Mouse (Mus musculus) naive thymus-derived CD4-positive, alpha-beta T cell, adult 2 months (primary cell): ENCODE measurements at regions not wholly inside any gene's neighbourhood (a gene's known extent, or its start where the extent isn't known, plus 50 kb on each side); places are given as distances from the start of the nearest gene placed in this dataset.

ENCODE experiments used
- DNase-seq: peaks from one replicate; pipeline ENCODE4 v3.0.0-alpha.2; 2011; ENCODE audit warnings: low read depth

GRCm38 (mm10) chr17:84072426-84073030 is 115.2 kb downstream of the Zfp36l2 start:
- no peak for DNase-seq

DNA sequence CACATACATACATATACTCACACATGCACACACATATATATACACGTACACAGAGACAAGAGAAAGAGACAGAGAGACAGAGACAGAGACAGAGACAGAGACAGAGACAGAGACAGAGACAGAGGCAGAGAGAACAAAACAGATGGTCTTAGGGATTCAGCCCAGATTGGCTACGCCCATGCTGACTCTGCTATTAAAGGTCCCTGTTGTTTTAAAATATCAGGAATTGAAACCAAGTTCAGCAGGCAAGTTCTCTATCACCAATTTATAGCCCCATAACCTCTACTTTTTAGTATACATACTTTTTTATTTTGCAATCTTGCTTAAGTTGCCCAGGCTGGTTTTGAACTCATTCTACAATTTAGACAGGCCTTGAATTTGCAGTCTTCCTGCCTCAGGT is 115.9 kb downstream of the Zfp36l2 start:
- no peak for DNase-seq

- DNase-seq = no peak
Measured at GRCm38 (mm10) chr17:84070596-84070995, 117.2 kb downstream of the Zfp36l2 start.

- DNase-seq = no peak
Measured at GRCm38 (mm10) chr17:84067102-84067501, 120.6 kb downstream of the Zfp36l2 start.

GRCm38 (mm10) chr17:84063791-84064190 is 124.0 kb downstream of the Zfp36l2 start:
- peak; percentile 65 for DNase-seq

- DNase-seq = peak; percentile 67
Measured at GRCm38 (mm10) chr17:84061621-84062020, 126.1 kb downstream of the Zfp36l2 start.

DNA sequence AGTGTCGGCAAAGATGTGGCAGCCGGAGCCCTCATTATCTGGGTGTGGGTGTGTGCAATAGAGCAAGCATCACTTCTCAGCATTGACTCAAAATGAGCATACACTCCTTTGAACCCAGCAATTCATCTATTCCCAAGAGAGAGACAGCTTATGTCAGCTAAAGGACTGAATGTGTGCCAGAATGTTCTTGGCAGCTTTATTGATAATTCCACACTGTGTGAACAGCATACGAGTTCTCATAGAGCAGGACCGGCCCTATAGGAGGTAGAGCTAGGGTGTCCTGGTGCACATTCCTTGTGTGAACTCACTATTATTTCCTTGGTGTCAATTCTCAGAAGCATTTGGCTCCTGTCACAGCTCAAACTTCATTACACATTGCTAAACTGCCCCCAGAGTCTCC is 131.3 kb downstream of the Zfp36l2 start:
- no peak for DNase-seq

GRCm38 (mm10) chr17:84052437-84052836 is 135.3 kb downstream of the Zfp36l2 start:
- no peak for DNase-seq

GRCm38 (mm10) chr17:84051212-84051611 is 136.5 kb downstream of the Zfp36l2 start:
- DNase-seq = no peak

GRCm38 (mm10) chr17:84048533-84048932 is 139.2 kb downstream of the Zfp36l2 start:
- DNase-seq = no peak

GRCm38 (mm10) chr17:84047520-84047919 is 140.2 kb downstream of the Zfp36l2 start:
- DNase-seq = no peak

GRCm38 (mm10) chr17:84045812-84046211 is 141.9 kb downstream of the Zfp36l2 start:
- no peak for DNase-seq

GRCm38 (mm10) chr17:84044472-84044936 is 143.2 kb downstream of the Zfp36l2 start:
- DNase-seq = no peak

DNA sequence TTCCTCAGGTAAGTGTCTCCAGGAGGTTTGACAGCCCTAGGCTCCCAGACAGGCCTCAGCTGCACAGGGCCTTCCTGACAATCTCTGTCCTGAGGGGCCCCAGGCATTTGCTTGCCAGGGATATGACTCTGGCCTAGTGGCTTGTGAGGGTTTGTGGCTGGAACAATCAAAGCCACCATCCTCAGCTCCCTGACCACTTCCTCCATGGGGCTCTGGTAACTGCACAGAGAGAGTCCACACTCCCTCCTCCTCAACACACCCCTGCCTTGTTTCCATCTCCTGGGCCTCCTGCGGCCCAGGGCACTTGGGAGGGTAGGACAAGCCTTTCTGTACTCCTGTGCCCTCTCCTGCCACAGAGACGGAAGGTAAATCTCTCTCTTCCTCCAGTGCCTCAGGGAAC is 144.6 kb downstream of the Zfp36l2 start:
- DNase-seq = no peak

GRCm38 (mm10) chr17:84039444-84039843 is 148.3 kb downstream of the Zfp36l2 start:
- no peak for DNase-seq

GRCm38 (mm10) chr17:84037580-84038304 is 150.0 kb downstream of the Zfp36l2 start:
- DNase-seq = no peak

GRCm38 (mm10) chr17:84036056-84036455 is 151.7 kb downstream of the Zfp36l2 start:
- peak; percentile 69 for DNase-seq

DNA sequence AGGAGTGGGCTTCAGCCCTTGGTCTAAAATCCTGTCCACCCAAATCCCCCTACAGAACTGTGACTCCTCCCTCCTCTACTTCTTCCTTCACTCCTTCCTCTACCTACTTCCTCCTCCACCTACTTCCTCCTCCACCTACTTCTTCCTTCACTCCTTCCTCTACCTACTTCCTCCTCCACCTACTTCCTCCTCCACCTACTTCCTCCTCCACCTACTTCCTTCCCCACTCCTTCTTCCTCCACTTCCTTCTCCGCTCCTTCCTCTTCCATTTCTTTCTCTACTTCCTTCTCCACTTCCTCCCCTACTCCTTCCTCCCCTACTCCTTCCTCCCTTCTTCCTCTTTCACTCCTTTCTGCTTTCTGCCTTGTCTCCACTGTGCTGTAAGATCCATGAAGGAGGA is 152.9 kb downstream of the Zfp36l2 start:
- DNase-seq = no peak

GRCm38 (mm10) chr17:84032441-84032840 is 155.3 kb downstream of the Zfp36l2 start:
- DNase-seq = peak; percentile 87

- DNase-seq = no peak
Measured at GRCm38 (mm10) chr17:84031833-84032232, 155.9 kb downstream of the Zfp36l2 start.

DNA sequence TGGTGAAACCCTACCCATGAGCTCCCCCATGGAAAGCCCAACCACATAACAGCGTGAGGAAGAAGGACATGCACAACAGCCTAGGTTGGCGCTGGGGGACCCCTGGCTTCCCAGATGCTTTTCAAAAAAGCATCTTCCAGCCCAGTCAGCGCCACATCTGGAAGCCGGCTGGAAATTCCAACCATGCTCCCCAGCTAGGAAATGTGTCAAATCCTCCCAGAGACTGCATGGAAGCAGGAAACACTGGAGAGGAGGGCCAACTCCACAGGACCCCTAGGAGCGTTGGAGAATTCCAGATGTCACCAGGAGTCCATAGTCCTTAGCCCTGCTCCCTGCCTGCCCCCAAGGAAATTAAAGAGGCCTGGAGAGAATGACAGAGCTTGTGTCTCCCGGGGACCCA is 156.4 kb downstream of the Zfp36l2 start:
- no peak for DNase-seq

DNA sequence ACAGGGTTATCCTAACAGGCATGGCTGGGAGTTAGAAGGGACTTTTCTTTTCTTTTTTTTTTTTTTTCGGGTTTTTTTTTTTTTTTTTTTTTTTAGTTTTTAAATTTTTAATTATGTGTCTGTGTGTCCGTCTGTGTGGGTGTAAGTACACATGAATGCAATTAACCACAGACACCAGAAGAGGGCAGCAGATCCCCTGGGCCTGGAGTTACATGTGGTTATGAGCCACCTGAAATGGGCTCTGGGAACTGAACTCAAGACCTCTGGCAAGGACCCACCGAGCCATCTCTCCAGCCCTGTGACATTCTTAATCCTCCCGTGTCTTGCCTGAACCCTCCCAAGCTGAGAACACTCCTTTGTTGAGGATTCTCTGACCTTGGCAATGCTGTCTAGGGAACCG is 157.0 kb downstream of the Zfp36l2 start:
- no peak for DNase-seq

DNA sequence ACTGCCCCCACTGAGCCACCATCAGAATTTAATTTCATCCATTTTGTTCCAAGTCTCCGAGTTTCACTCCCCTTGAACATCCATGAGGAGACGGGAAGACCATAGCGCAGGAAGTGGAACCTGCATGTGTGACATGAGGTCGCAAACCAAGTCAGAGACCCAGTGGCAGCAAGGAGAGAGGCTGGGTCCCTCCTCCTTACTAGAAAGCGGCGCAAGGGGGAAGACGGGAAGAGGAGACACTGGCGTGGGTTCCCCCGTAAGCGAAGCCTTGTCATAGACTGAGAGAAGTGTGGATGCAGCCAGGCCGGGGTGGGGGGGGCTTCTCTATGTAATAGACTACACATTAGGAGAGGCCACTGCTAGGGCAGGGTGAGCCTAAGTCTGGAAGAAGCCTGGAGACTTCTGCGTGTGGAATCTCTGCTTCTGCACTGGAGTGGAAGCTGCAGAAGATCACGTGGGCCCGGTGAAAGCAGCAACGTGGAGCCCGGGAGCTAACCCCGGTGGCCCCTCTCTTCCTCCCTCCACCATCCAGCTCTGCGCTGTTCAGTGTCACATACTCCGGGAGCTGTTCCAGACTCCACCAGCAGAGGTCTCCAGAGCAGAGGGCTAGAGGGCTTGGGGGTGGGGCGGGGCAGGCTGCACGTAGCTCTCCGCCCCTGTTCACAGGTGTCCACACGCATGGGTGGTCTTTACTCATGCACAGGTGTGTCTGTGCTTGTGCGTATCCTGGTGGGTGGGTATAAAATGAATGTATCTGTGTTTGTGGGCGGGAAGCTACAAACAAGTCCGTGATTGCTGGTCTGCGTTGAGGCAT is 159.4 kb downstream of the Zfp36l2 start:
- peak; percentile 94 for DNase-seq
